Mouse (Mus musculus): ENCODE data around the gene Nfkb1. TPM values are rescaled to one million over a fixed set of nuclear protein-coding genes. Genes with fewer than 3 reads are reported as not detected.

Gene Nfkb1
- polyA plus RNA-seq, 1 experiment from 2014 or later, result 15.3 TPM

DNA sequence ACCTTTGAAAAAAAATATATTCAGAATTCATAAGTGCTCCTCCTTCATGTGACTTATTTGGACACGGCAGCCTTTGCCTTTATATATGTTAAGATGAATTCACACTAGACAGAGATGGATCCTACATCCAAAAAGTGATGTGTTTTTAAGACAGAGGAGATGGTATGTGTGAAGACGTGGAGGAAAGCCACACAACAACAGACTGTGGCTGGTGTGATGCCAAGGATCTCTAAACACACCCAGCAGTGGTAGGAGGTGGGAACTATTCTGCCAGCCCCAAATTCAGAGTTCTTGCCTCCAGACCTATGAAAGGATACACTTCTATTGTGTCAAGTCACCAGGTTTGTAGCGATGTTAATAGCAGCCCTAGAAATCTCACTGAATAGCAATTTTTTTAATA is 24.3 kb downstream of the Nfkb1 start:
- ATAC-seq (ENCODE audit: insufficient read depth, low FRiP score, low TSS enrichment) (no peak), DNase-seq (ENCODE audit: low spot score) (no peak)
- no peak overlapping the region for H3K27ac ChIP-seq (ENCODE audit: low read depth, low read length)
- 88% methylated on average over 3 of the region's 3 CpGs for WGBS
- H3K4me3 ChIP-seq (ENCODE audit: low read depth, low read length), result no peak overlapping the region
- no peak overlapping the region for H3K9ac ChIP-seq (ENCODE audit: low read length)
- H3K4me1 ChIP-seq (ENCODE audit: control insufficient read depth, insufficient read depth, low read length), result no peaks in the 10 kb centered on the region
- H3K27me3 ChIP-seq (ENCODE audit: control insufficient read depth, insufficient read depth, low read length), result no peaks in the 10 kb centered on the region
- no peaks in the 10 kb centered on the region for H3K9me3 ChIP-seq (ENCODE audit: control insufficient read depth, low read length)
- H3K36me3 ChIP-seq (ENCODE audit: control insufficient read depth, insufficient read depth, low read length), result no peaks in the 10 kb centered on the region
- H3K4me2 ChIP-seq (ENCODE audit: low read depth), result no peak overlapping the region

DNA sequence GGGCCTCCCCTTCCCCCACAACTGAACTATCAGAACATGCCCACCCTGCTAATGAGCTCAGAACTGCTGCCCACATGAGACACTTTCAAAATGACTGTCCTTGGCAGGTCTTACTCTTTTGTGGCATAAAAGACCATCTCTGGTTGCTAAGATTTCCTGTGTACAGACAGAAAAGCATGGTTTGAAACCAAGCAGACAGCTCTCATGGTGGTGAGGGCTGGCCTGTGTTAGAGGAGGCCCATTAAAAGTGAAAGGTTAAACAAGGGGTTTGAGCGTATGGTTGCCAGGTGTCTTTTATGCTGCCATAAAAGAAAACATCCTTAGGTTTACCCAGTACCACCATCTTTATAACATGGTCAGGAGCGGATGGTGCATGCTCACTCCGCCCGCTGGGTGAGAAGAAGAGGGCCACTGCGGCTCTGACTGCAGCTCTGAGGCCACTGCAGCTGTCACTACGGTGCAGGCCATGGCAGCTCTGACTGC is 25.5 kb downstream of the Nfkb1 start:
- no peak for DNase-seq (ENCODE audit: low spot score)
- Histone ChIP-seq H3K4me3 (ENCODE audit: low read depth, low read length) (no peak overlapping the region), H3K27me3 (ENCODE audit: control insufficient read depth, insufficient read depth, low read length) (no peaks in the 10 kb centered on the region), H3K27ac (ENCODE audit: low read depth, low read length) (no peak overlapping the region), H3K36me3 (ENCODE audit: control insufficient read depth, insufficient read depth, low read length) (no peaks in the 10 kb centered on the region), H3K9ac (ENCODE audit: low read length) (no peak overlapping the region), H3K9me3 (ENCODE audit: control insufficient read depth, low read length) (no peaks in the 10 kb centered on the region), H3K4me2 (ENCODE audit: low read depth) (no peak overlapping the region), H3K4me1 (ENCODE audit: control insufficient read depth, insufficient read depth, low read length) (no peaks in the 10 kb centered on the region)
- ATAC-seq (ENCODE audit: insufficient read depth, low FRiP score, low TSS enrichment), result no peak
- WGBS, result 82% methylated on average over 6 of the region's 6 CpGs

DNA sequence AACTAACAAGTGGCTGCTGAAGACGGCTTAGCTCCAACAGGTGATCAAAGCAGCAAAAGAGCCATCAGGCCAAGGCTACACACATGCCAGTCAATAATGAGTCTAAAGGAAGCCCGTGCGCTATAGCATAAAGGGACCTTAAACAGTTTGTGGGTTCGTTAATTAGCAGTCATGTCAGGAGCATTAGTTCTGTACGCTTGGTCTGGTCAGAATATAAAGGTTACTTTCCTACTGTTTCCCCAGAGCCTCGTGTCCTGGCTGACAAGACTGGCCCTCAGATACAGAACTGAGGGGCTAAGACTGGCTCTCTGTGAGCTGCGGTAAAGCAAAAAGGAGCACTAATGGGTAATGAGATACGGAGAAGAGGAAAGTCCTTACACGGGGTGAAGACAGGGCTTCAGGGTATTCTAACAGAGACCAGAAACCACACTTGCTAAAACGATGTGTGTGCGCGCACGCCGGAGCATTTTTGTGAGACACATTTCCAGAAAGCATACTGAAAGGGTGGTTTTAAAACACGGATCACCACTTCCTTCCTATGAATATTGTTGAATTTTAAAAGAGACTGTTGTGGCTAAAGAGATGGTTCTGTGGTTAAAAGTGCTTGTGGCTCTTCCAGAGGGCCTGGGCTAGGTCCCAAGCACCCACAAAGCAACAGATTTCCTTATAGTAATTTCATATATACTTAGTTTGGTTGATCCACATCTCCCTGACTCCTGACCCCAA is 29.0 kb downstream of the Nfkb1 start:
- H3K4me2 ChIP-seq (ENCODE audit: low read depth), result no peak overlapping the region
- no peak overlapping the region for H3K9ac ChIP-seq (ENCODE audit: low read length)
- H3K4me3 ChIP-seq (ENCODE audit: low read depth, low read length), result no peak overlapping the region
- no peaks in the 10 kb centered on the region for H3K36me3 ChIP-seq (ENCODE audit: control insufficient read depth, insufficient read depth, low read length)
- no peaks in the 10 kb centered on the region for H3K9me3 ChIP-seq (ENCODE audit: control insufficient read depth, low read length)
- H3K27me3 ChIP-seq (ENCODE audit: control insufficient read depth, insufficient read depth, low read length), result no peaks in the 10 kb centered on the region
- 91% methylated on average over 15 of the region's 15 CpGs for WGBS
- H3K4me1 ChIP-seq (ENCODE audit: control insufficient read depth, insufficient read depth, low read length), result no peaks in the 10 kb centered on the region
- DNase-seq (ENCODE audit: low spot score) (no peak), ATAC-seq (ENCODE audit: insufficient read depth, low FRiP score, low TSS enrichment) (no peak)
- H3K27ac ChIP-seq (ENCODE audit: low read depth, low read length), result no peak overlapping the region

DNA sequence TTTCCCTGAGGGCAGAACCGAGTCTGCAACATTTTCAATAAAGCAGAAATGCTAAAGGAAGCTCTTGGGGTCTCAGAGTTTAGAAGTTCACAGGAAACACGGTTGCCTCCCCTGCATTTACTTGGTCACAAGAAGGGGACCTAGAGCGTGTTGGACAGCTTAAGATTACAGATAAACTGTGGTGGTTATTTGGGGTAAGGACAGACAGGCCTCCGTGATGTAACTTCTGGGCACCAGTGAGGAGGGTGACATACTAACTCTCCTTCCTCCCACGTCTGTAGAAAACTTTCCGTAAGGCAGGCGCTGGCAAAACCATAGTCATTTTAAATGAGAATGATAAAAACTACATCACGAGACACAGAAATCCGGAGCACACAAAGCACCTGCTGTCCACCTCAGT is 29.6 kb downstream of the Nfkb1 start:
- Histone ChIP-seq H3K9me3 (ENCODE audit: control insufficient read depth, low read length) (no peaks in the 10 kb centered on the region), H3K4me3 (ENCODE audit: low read depth, low read length) (no peak overlapping the region), H3K9ac (ENCODE audit: low read length) (no peak overlapping the region), H3K27ac (ENCODE audit: low read depth, low read length) (no peak overlapping the region), H3K4me2 (ENCODE audit: low read depth) (no peak overlapping the region), H3K4me1 (ENCODE audit: control insufficient read depth, insufficient read depth, low read length) (no peaks in the 10 kb centered on the region), H3K36me3 (ENCODE audit: control insufficient read depth, insufficient read depth, low read length) (no peaks in the 10 kb centered on the region), H3K27me3 (ENCODE audit: control insufficient read depth, insufficient read depth, low read length) (no peaks in the 10 kb centered on the region)
- DNase-seq (ENCODE audit: low spot score), result no peak
- 91% methylated on average over 9 of the region's 9 CpGs for WGBS
- ATAC-seq (ENCODE audit: insufficient read depth, low FRiP score, low TSS enrichment), result no peak

DNA sequence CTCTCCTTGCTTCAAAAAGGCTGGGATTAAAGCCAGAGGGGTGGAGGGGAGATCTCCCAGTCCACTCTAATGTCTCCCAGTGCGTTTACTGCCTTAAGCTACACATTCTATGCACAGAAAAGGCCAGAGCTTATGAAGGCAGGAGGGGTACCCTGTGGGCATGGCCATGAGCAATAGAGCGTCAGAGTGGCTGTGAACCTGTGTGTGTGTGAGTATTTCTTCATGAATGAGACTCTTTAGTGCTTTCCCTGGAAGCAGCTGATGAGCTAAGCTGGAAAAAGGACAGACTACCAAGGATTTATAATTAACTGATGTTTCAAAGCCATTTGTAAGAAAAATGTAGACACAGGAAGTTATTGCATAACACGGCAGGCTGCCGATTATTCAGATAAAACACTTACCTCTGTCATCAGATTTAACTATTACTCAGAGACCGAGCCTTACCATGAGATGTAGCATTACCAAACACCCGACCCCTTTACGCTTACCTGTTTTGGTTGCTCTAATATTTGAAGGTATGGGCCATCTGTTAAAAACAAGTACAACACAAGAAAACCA is 32.7 kb downstream of the Nfkb1 start:
- H3K27me3 ChIP-seq (ENCODE audit: control insufficient read depth, insufficient read depth, low read length), result no peaks in the 10 kb centered on the region
- H3K9ac ChIP-seq (ENCODE audit: low read length), result no peak overlapping the region
- no peaks in the 10 kb centered on the region for H3K36me3 ChIP-seq (ENCODE audit: control insufficient read depth, insufficient read depth, low read length)
- no peak overlapping the region for H3K4me3 ChIP-seq (ENCODE audit: low read depth, low read length)
- ATAC-seq (ENCODE audit: insufficient read depth, low FRiP score, low TSS enrichment) (no peak), DNase-seq (ENCODE audit: low spot score) (no peak)
- WGBS, result 92% methylated on average over 7 of the region's 7 CpGs
- H3K9me3 ChIP-seq (ENCODE audit: control insufficient read depth, low read length), result no peaks in the 10 kb centered on the region
- H3K27ac ChIP-seq (ENCODE audit: low read depth, low read length), result no peak overlapping the region
- no peak overlapping the region for H3K4me2 ChIP-seq (ENCODE audit: low read depth)
- H3K4me1 ChIP-seq (ENCODE audit: control insufficient read depth, insufficient read depth, low read length), result no peaks in the 10 kb centered on the region

DNA sequence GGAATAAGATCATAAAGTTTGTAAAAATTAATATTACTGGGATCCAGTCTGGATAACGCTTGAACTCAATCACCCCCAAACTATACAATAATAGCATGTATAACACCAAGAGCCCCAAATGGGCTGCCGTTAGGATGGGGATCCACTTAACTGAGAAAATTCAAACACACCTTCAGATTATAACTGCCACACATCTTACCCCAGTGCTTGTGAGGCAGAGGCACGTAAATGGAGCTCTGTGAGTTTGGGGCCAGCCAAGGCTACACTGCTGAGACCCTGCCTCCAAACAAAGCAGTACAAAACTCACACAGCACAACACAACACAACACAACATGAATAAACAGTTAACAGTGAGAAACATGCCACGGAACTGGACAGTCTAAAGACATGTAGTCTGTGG is 35.2 kb downstream of the Nfkb1 start:
- H3K9me3 ChIP-seq (ENCODE audit: control insufficient read depth, low read length), result no peaks in the 10 kb centered on the region
- H3K4me2 ChIP-seq (ENCODE audit: low read depth), result no peak overlapping the region
- H3K9ac ChIP-seq (ENCODE audit: low read length), result no peak overlapping the region
- H3K4me3 ChIP-seq (ENCODE audit: low read depth, low read length), result no peak overlapping the region
- DNase-seq (ENCODE audit: low spot score), result no peak
- WGBS, result 91% methylated on average over 4 of the region's 4 CpGs
- no peaks in the 10 kb centered on the region for H3K4me1 ChIP-seq (ENCODE audit: control insufficient read depth, insufficient read depth, low read length)
- no peak for ATAC-seq (ENCODE audit: insufficient read depth, low FRiP score, low TSS enrichment)
- no peak overlapping the region for H3K27ac ChIP-seq (ENCODE audit: low read depth, low read length)
- H3K27me3 ChIP-seq (ENCODE audit: control insufficient read depth, insufficient read depth, low read length), result no peaks in the 10 kb centered on the region
- 0 out of 2 replicates have a peak, but pooled peaks cover 2% of the 10 kb centered on the region for H3K36me3 ChIP-seq (ENCODE audit: control insufficient read depth, insufficient read depth, low read length)

DNA sequence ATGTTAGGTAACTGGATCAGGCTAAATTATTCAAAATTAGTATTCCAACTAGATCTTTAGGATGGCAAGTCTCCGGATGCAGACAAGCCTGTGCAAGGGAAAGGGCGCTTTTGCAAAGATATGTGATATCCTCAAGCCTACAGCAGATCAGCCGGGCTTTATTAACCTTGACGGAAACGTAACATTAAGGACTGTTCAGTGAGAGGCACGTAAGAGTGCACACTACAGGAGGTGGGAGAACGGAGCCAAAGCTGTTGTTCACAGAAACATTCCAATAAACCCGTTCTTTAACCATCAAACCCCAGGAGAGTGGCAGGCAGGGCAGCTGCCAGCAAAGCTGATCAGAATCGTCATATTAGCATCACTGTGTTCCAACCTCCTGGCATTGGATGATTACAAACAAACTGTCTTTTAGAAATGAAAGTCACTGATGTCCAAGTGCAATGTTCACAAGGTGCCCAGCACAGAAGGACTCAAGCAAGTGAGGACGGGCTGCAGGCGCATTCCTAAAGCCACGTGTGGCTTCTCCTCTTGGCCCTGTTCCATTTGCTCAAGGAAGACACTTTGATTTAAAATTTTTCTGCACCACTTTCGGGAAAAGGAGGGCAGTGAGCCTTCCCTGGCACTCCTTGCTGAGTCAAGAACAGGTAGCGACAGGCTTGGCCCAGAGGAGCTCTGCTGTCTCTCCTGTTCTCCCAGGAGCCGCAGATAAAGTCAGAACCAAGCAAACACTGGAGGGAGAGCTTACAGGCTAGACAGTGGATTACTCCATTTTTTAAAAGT is 40.4 kb downstream of the Nfkb1 start:
- Histone ChIP-seq H3K4me3 (ENCODE audit: low read depth, low read length) (no peak overlapping the region), H3K4me2 (ENCODE audit: low read depth) (no peak overlapping the region), H3K9ac (ENCODE audit: low read length) (no peak overlapping the region), H3K9me3 (ENCODE audit: control insufficient read depth, low read length) (no peaks in the 10 kb centered on the region), H3K36me3 (ENCODE audit: control insufficient read depth, insufficient read depth, low read length) (0 out of 2 replicates have a peak, but pooled peaks cover 2% of the 10 kb centered on the region), H3K4me1 (ENCODE audit: control insufficient read depth, insufficient read depth, low read length) (no peaks in the 10 kb centered on the region), H3K27me3 (ENCODE audit: control insufficient read depth, insufficient read depth, low read length) (no peaks in the 10 kb centered on the region), H3K27ac (ENCODE audit: low read depth, low read length) (no peak overlapping the region)
- WGBS, result 82% methylated on average over 15 of the region's 15 CpGs
- DNase-seq (ENCODE audit: low spot score) (no peak), ATAC-seq (ENCODE audit: insufficient read depth, low FRiP score, low TSS enrichment) (no peak)

DNA sequence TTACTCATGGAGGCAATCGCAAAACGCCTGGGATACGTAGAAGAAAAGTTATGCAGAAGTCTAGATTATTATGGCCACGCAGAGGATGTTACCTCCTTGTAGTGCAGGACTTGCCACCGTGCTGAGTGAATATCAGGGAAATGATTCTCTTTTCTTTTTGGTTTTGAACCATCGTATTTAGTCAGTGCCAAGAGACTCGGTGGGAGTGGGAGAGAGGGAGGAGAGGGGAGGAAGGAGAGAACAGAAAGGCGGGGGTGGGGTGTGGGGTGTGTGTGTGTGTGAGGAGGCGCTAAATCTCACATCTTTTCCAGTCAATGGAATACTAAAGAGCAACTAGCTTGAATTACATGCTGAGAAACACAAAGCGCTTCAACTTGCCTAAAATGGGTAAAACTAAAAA is 41.5 kb downstream of the Nfkb1 start:
- no peaks in the 10 kb centered on the region for H3K9me3 ChIP-seq (ENCODE audit: control insufficient read depth, low read length)
- H3K4me2 ChIP-seq (ENCODE audit: low read depth), result no peak overlapping the region
- ATAC-seq (ENCODE audit: insufficient read depth, low FRiP score, low TSS enrichment), result no peak
- H3K27me3 ChIP-seq (ENCODE audit: control insufficient read depth, insufficient read depth, low read length), result no peaks in the 10 kb centered on the region
- 77% methylated on average over 10 of the region's 10 CpGs for WGBS
- no peak overlapping the region for H3K9ac ChIP-seq (ENCODE audit: low read length)
- 0 out of 2 replicates have a peak, but pooled peaks cover 2% of the 10 kb centered on the region for H3K36me3 ChIP-seq (ENCODE audit: control insufficient read depth, insufficient read depth, low read length)
- H3K4me1 ChIP-seq (ENCODE audit: control insufficient read depth, insufficient read depth, low read length), result no peaks in the 10 kb centered on the region
- no peak overlapping the region for H3K27ac ChIP-seq (ENCODE audit: low read depth, low read length)
- no peak for DNase-seq (ENCODE audit: low spot score)
- no peak overlapping the region for H3K4me3 ChIP-seq (ENCODE audit: low read depth, low read length)

All from neural tube, embryonic 11.5 days (tissue).